Mouse (Mus musculus) neural tube, embryonic 10.5 days (tissue): ENCODE measurements around the gene Gm28053.
"Not testable (repeated sequence)": the region's sequence is repeated elsewhere in the genome, so short reads cannot be mapped to it uniquely, and the experiment has no call there.

ENCODE experiments used
- DNase-seq: peaks from one replicate; pipeline ENCODE4 v3.0.0-alpha.2; 2017; ENCODE audit warnings: low spot score; ENCODE audit errors: extremely low spot score

Gene Gm28053

GRCm38 (mm10) chr6:48718455-48718854 is at the start of gene Gm28053, which contains the start of gene Gimap7:
Gm28053 (plus strand) TSS chr6:48718607.
Gimap7 (plus strand) TSS chr6:48718621.
- DNase-seq, result no peak

GRCm38 (mm10) chr6:48669446-48669969 is 48.9 kb upstream of the Gm28053 start:
- DNase-seq, result no peak

DNA sequence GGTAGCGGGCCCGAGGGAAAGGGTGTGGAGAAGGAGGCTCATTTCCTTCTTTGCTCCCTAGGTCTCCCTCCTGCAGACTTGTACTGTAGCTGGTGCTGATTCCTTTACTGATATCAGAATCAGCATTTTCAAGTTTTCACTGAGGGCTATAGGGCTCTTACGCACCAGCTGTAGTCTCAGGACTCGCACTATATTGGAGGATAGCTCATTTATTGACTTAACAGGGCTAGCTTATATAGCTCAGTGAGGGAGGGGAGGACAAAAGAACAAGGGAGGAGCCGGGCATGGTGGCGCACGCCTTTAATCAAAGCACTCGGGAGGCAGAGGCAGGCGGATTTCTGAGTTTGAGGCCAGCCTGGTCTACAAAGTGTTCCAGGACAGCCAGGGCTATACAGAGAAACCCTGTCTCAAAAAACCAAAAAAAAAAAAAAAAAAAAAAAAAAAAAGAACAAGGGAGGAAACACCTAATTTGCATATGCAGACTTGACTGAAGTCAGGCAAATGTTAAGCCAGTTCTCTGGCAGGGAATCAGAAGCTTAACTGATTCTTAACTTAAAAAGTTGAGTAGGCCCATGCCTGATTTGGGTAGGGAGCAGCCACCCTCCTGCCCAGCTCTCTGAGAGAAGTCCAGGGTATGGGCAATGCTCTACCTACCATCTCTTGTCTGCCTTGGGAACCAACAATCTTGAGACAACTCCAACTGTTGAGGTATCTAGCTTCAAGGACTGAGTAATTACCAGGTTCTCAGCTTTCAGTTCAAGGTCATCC is 43.9 kb upstream of the Gm28053 start:
- no peak for DNase-seq

DNA sequence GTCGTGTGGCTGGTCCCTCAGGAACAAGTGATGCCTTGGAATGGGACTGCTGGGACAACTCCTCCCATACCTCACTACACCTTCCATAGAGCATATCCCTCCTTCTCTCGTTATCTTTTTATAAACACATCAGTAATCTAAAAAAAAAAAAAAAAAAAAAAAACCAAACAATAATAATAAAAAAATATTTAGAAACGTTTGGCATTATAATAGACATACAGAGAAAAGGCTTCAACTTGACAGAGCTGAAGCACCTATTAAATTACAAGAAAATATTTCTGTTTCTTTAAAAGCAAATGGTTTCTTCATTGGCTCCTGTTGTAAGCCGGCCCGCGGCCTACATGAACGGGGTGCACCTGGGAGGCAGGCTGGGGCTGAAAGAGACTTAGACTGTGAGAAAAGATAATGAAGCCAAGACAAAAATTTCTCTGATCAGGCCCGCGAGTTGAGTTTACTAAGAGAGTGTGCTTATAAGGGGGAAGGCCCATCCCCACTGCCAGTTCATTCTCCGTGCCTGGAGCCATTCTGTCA is 42.9 kb upstream of the Gm28053 start:
- DNase-seq, result no peak

- DNase-seq, result peak; percentile 22
Observed at GRCm38 (mm10) chr6:48675931-48676859, 42.2 kb upstream of the Gm28053 start, which contains the start of gene Gimap9. Gimap9 (plus strand) TSS chr6:48676129.

DNA sequence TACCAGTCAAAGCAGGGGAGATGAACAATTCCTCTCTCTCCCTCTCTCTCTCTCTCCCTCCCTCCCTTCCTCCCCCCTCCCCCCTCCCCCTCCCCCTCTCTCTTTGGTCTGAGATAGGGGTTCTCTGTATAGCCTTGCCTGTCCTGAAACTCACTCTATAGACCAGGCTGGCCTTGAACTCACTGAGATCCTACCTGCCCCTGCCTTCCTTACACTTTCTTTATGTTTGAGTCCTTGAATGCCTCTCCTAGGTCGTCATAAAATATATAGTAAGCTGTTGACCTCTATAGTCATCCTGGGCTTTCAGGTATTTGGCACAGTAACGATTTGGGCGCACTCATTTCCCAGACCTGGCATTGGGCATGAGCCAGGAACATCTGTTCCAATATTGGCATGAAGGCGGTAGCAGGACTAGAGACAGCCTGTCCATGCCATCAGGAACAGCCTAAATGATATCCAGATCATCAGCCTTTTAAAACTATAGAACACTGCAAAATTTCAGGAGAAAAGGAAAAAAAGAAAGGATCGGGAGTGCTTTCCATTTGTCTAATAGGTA is 41.5 kb upstream of the Gm28053 start:
- DNase-seq, result peak; percentile 2

DNA sequence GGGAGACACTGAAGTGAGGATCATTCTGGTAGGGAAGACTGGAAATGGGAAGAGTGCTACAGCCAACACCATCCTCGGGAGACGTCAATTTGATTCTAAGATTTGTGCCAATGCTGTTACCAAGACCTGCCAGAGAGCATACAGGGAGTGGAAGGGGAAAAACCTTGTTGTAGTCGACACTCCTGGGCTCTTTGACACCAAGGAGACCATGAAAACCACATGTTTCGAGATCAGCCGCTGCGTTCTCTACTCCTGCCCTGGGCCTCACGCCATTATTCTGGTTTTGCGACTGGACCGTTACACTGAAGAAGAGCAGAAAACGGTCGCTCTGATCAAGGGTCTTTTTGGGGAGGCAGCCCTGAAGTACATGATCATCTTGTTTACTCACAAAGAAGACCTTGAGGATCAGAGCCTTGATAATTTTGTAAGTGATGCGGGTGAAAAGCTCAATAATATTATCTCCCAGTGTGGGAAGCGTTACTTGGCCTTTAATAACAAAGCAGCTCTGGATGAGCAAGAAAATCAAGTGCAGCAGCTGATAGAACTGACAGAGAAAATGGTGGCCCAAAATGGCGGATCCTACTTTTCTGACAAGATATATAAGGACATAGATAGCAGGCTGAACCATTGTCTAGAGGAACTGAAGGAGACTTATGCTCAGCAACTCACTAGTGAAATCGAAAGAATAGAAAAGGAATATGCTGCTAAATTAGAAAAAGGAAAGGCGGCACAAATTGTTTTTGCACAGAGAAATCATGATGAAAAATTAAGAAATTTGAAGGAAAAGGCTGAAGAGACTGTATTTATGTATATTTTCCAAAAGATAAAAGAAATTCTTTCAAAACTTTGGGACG is 40.7 kb upstream of the Gm28053 start:
- peak; percentile 5 for DNase-seq

DNA sequence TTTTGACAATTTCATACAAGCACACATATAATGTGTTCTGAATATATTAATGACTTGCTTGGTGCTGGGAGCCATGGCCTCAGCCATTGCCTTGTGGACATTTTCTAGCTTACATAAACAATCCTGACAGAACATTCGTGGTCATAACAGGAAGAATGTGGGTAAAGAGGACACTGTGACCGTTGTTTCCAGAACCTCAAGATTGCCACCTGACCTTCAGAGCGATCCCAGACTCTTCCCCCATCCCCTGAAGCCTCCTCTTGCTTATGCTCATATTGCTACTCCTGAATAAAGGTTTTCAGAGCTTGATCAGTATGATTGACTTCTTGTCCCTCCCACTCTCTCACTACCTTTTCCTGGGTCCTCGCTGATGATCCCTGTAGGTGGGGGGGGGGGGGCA is 40.0 kb upstream of the Gm28053 start:
- peak; percentile 4 for DNase-seq

GRCm38 (mm10) chr6:48679701-48680100 is 38.7 kb upstream of the Gm28053 start:
- peak; percentile 1 for DNase-seq

- DNase-seq, result no peak
Observed at GRCm38 (mm10) chr6:48680421-48680820, 38.0 kb upstream of the Gm28053 start.

DNA sequence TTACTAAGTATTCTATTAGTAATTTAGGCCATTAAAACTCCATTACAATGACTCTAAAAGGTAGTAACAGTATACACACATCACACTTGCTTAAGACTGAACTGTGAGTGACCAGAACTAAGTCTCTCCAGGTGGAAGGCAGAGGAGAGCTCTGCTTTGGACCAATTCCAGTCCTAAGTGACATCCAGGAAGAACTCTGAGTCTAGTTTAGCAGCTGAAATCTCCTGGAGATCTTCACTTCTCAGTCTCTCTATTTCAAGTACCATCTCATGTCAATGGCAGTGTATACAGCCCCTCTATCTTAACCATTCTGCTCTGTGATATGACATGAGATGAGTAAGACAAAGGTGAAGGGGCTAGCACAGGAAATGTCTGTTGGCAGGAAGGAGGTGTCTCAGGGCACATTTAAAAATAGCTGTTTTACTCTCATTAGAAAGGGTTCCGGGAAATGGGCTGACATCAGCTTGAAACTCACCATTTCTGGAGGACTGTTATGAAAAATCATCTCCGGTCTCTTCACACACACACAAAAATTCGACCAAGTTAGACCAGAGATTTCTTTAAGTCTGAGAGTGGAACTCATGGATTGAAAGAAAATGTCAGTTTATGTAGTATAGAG is 36.8 kb upstream of the Gm28053 start:
- no peak for DNase-seq

DNA sequence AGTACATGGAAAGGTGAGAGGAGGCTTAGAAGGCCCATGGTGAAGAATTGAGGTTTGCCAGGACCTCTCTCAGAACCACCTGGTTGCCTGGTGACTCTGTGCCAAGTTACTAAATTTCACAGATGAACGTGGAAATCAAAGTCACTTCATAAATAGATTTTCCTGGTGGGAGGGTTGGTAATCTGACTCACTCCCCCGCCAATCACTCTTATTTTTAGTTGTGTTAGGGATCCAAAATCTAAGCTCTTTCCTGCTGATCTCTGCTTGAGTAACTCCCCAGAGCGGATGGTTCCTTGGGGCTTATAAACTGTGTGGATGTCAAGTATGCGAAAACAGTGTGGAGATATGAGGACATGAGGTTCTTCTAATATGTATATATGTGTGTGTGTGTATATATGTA is 36.1 kb upstream of the Gm28053 start:
- DNase-seq, result peak; percentile 4

DNA sequence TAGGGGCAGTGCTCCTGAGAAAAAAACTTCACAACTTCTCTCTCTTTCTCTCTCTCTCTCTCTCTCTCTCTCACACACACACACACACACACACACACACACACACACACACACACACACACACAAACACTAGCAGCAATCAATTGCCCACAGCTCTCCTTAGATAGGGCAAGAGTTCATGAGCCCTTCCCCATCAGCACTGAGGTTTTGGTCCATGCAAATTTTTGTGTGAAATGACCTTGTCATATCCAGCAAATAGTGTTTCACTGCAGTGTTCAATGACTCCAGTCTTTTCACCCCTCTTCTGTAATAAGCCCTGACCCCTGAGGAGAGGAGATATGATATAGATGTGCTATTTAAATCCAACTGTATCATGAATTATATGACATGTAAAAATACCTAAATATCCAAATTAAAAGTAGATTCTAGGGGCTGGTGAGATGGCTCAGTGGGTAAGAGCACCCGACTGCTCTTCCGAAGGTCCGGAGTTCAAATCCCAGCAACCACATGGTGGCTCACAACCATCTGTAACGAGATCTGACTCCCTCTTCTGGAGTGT is 35.1 kb upstream of the Gm28053 start:
- not testable (repeated sequence) for DNase-seq

DNA sequence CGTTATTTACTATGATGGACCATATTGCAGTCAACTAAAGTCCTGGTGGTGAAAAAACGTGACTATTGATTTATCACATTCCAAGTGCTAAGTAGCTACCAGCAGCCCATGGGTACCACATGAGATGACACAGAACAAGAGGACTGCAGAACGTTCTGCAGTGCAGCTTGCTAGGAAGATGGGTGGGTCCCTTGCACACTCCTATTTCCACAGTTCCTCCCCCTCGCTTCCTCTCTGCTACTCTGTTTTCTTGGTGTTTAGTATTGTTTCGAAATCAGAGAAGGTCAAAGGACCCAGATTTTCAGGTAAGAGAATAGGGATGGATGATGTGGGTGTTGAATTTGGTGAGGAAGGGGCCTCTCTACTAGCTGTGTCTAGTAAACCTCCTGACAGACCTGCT is 34.1 kb upstream of the Gm28053 start, which contains the start of gene Gimap4:
Gene Gimap4 (plus strand): TSS at position 231 of the 400 bp plus-strand sequence.
- DNase-seq, result no peak

DNA sequence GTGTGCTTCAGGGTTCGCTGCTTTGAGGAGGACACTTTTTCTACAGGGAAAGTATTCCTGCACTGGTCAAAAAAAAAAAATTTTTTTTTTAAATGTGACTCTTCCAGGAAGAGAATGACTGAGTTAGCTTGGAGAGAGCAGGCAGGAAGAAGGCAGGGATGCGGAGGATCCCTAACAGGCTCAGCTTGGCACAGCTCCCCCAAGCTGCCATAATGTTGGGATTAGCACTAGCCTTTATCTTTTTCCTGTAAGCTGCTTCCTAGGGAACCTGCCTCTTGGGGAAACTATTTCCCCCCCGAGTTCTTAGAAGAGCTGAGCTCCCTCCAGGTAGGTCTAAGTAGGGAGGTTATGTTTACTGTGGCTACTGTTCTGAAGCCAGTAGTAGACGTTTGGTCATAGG is 33.6 kb upstream of the Gm28053 start:
- DNase-seq, result peak; percentile 6

GRCm38 (mm10) chr6:48685251-48685650 is 33.2 kb upstream of the Gm28053 start:
- DNase-seq, result no peak

DNA sequence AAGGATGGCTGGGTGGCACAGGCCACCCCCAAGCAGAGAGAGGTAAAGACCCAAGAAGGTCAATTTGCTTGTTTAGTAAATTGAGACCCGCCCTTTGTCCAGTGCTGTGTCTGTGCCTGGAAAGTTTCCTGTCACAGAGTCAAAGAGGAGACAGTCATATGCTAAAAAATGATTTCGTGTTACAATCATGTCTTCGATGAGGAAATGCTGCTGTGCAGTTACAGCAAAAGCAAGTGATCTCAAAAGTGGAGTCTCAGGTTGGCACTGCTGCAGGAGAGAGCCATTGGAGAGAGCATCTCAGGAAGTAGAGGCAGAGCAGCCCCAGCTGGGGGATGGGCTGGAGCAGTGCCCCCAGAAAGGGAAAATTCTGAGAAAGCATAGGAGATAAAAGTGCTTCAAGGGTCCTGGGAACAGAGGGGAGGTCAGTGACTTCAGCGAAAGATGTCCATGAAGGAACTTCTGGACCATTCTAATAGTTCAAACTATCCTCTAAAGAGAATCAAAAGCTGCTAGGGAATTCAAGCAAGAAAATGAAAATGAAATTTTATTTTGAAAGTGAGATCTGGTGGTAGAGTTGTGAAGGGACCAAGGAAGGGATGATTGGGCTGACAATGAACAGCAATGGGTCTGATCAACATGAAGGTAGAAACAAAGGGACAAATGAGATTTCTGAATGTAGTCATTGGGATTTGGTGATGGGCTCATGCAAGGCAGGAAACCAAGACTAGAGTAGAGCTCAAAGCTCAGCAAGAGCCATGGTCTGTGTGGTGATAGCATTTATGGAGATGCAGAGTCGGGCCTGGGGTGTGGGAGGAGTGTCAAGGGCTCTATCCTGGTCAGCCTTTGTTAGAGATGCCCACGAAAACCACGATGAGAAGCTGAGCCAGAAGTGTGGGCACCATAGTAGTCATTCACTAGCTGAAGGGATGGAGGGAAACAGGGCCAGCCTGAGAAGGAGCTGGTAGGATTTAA is 32.4 kb upstream of the Gm28053 start:
- DNase-seq, result no peak

- no peak for DNase-seq
Observed at GRCm38 (mm10) chr6:48687077-48687476, 31.3 kb upstream of the Gm28053 start.
